Mouse (Mus musculus) neural tube, embryonic 12.5 days (tissue): ENCODE data around the gene Cdh26. TPM values are rescaled to one million over a fixed set of nuclear protein-coding genes. Genes with fewer than 3 reads are reported as not detected.
A peak's percentile ranks its signal among the peaks of the same experiment; 100 is the strongest.

ENCODE experiments used
- ATAC-seq: fragments of 200-750 bp; cut with Nextera tagmentation; 2 replicates; pipeline ENCODE4 v1.8.0; 2017; ENCODE audit warnings: low read depth, mild to moderate bottlenecking, moderate TSS enrichment, moderate library complexity; ENCODE audit not compliant: low FRiP score
- H3K27ac ChIP-seq: fragments of 300-500 bp; sonication (generic); 2 replicates; pipeline ENCODE4 v1.5.1; 2016
- H3K27me3 ChIP-seq: fragments of 300-500 bp; sonication (generic); replicated peaks from 2 replicates; pipeline ENCODE4 v1.6.1; 2016; ENCODE audit warnings: mild to moderate bottlenecking
- H3K36me3 ChIP-seq: fragments of 300-500 bp; sonication (generic); 2 replicates; pipeline ENCODE4 v1.6.1; 2016; ENCODE audit warnings: mild to moderate bottlenecking
- H3K4me1 ChIP-seq: fragments of 300-500 bp; sonication (generic); 2 replicates; pipeline ENCODE4 v1.6.1; 2016
- H3K4me2 ChIP-seq: fragments of 300-500 bp; sonication (generic); replicated peaks from 2 replicates; pipeline ENCODE4 v1.6.1; 2016; ENCODE audit warnings: mild to moderate bottlenecking
- H3K4me3 ChIP-seq: fragments of 300-500 bp; sonication (generic); 2 replicates; pipeline ENCODE4 v1.5.1; 2016
- H3K9ac ChIP-seq: fragments of 300-500 bp; sonication (generic); 2 replicates; pipeline ENCODE4 v1.6.1; 2016; ENCODE audit warnings: mild to moderate bottlenecking
- H3K9me3 ChIP-seq: fragments of 300-500 bp; sonication (generic); 2 replicates; pipeline ENCODE4 v1.6.1; 2016; ENCODE audit warnings: mild to moderate bottlenecking
- WGBS: fragments of 180-500 bp; shearing (Covaris S2); methylation state at CpG from one replicate; pipeline ENCODE4 v1.1.7; 2016; 5-methylcytosine and 5-hydroxymethylcytosine counted together
- polyA plus RNA-seq: library from polyadenylated mRNA; unstranded; fragments of >200 nt; fragmentation: Nextera tagmentation; extraction: Ambion mirVana; gene quantifications from 2 replicates; pipeline ENCODE4 v1.2.1, GENCODE M21; 2016

Cdh26 gene
- polyA plus RNA-seq, 1 experiment from 2014 or later, result 0.25 TPM

GRCm38 (mm10) chr2:178494066-178494465, 63.7 kb downstream of the Cdh26 start:
- H3K27ac ChIP-seq, result no peak overlapping the region
- no peaks in the 10 kb centered on the region for H3K27me3 ChIP-seq
- H3K4me2 ChIP-seq, result no peak overlapping the region
- H3K4me3 ChIP-seq, result no peak overlapping the region
- 71% methylated on average over 11 of the region's 11 CpGs for WGBS
- no peak for ATAC-seq
- H3K9ac ChIP-seq, result no peak overlapping the region
- H3K4me1 ChIP-seq, result peaks cover 2% of the 10 kb centered on the region; the same call in 1 of the 2 replicates
- H3K9me3 ChIP-seq, result no peaks in the 10 kb centered on the region
- no peaks in the 10 kb centered on the region for H3K36me3 ChIP-seq

- WGBS, result 92% methylated on average over 2 of the region's 2 CpGs
- no peaks in the 10 kb centered on the region for H3K27me3 ChIP-seq
- ATAC-seq, result no peak
- no peaks in the 10 kb centered on the region for H3K9me3 ChIP-seq
- H3K9ac ChIP-seq, result no peak overlapping the region
- no peaks in the 10 kb centered on the region for H3K36me3 ChIP-seq
- H3K4me3 ChIP-seq, result no peak overlapping the region
- peaks cover 2% of the 10 kb centered on the region; the same call in 1 of the 2 replicates for H3K4me1 ChIP-seq
- no peak overlapping the region for H3K27ac ChIP-seq
- no peak overlapping the region for H3K4me2 ChIP-seq
Measured at GRCm38 (mm10) chr2:178495816-178496215, 65.5 kb downstream of the Cdh26 start.

- H3K36me3 ChIP-seq, result no peaks in the 10 kb centered on the region
- WGBS, result 82% methylated on average over 1 of the region's 1 CpGs
- H3K27ac ChIP-seq, result no peak overlapping the region
- no peaks in the 10 kb centered on the region for H3K27me3 ChIP-seq
- H3K9me3 ChIP-seq, result no peaks in the 10 kb centered on the region
- H3K9ac ChIP-seq, result no peak overlapping the region
- no peak for ATAC-seq
- no peak overlapping the region for H3K4me3 ChIP-seq
- no peak overlapping the region for H3K4me2 ChIP-seq
- no peaks in the 10 kb centered on the region for H3K4me1 ChIP-seq
Measured at GRCm38 (mm10) chr2:178497900-178498299, 67.6 kb downstream of the Cdh26 start.

- H3K4me2 ChIP-seq, result no peak overlapping the region
- H3K27ac ChIP-seq, result no peak overlapping the region
- ATAC-seq, result no peak
- no peaks in the 10 kb centered on the region for H3K9me3 ChIP-seq
- no peak overlapping the region for H3K4me3 ChIP-seq
- 77% methylated on average over 5 of the region's 5 CpGs for WGBS
- H3K4me1 ChIP-seq, result no peaks in the 10 kb centered on the region
- H3K36me3 ChIP-seq, result no peaks in the 10 kb centered on the region
- no peaks in the 10 kb centered on the region for H3K27me3 ChIP-seq
- no peak overlapping the region for H3K9ac ChIP-seq
Measured at GRCm38 (mm10) chr2:178498409-178498808, 68.1 kb downstream of the Cdh26 start.

- no peaks in the 10 kb centered on the region for H3K27me3 ChIP-seq
- no peak overlapping the region for H3K9ac ChIP-seq
- ATAC-seq, result no peak
- no peak overlapping the region for H3K4me3 ChIP-seq
- 85% methylated on average over 10 of the region's 10 CpGs for WGBS
- no peak overlapping the region for H3K4me2 ChIP-seq
- no peaks in the 10 kb centered on the region for H3K4me1 ChIP-seq
- H3K27ac ChIP-seq, result no peak overlapping the region
- no peaks in the 10 kb centered on the region for H3K36me3 ChIP-seq
- no peaks in the 10 kb centered on the region for H3K9me3 ChIP-seq
Measured at GRCm38 (mm10) chr2:178502469-178502868, 72.1 kb downstream of the Cdh26 start.

- H3K9me3 ChIP-seq, result no peaks in the 10 kb centered on the region
- WGBS, result 68% methylated on average over 12 of the region's 12 CpGs
- H3K4me3 ChIP-seq, result no peak overlapping the region
- no peaks in the 10 kb centered on the region for H3K27me3 ChIP-seq
- no peaks in the 10 kb centered on the region for H3K4me1 ChIP-seq
- H3K27ac ChIP-seq, result no peak overlapping the region
- H3K4me2 ChIP-seq, result no peak overlapping the region
- ATAC-seq, result no peak
- no peak overlapping the region for H3K9ac ChIP-seq
- H3K36me3 ChIP-seq, result no peaks in the 10 kb centered on the region
Measured at GRCm38 (mm10) chr2:178506056-178506455, 75.7 kb downstream of the Cdh26 start.

- Histone ChIP-seq H3K27me3 (no peaks in the 10 kb centered on the region), H3K9ac (no peak overlapping the region), H3K9me3 (no peaks in the 10 kb centered on the region), H3K4me1 (no peaks in the 10 kb centered on the region), H3K4me3 (no peak overlapping the region), H3K36me3 (no peaks in the 10 kb centered on the region), H3K4me2 (no peak overlapping the region), H3K27ac (no peak overlapping the region)
- WGBS, result 52% methylated on average over 6 of the region's 6 CpGs
- ATAC-seq, result peak; percentile 17; the same call in 1 of the 2 replicates
Measured at GRCm38 (mm10) chr2:178507379-178508014, 77.2 kb downstream of the Cdh26 start.

- no peaks in the 10 kb centered on the region for H3K36me3 ChIP-seq
- H3K4me3 ChIP-seq, result no peak overlapping the region
- ATAC-seq, result no peak
- H3K27ac ChIP-seq, result no peak overlapping the region
- no peak overlapping the region for H3K9ac ChIP-seq
- no peaks in the 10 kb centered on the region for H3K9me3 ChIP-seq
- H3K4me2 ChIP-seq, result no peak overlapping the region
- H3K27me3 ChIP-seq, result no peaks in the 10 kb centered on the region
- 78% methylated on average over 6 of the region's 6 CpGs for WGBS
- H3K4me1 ChIP-seq, result no peaks in the 10 kb centered on the region
Measured at GRCm38 (mm10) chr2:178508279-178508678, 77.9 kb downstream of the Cdh26 start.

- 76% methylated on average over 4 of the region's 4 CpGs for WGBS
- no peaks in the 10 kb centered on the region for H3K27me3 ChIP-seq
- no peaks in the 10 kb centered on the region for H3K9me3 ChIP-seq
- no peaks in the 10 kb centered on the region for H3K36me3 ChIP-seq
- no peak overlapping the region for H3K27ac ChIP-seq
- no peak overlapping the region for H3K4me3 ChIP-seq
- H3K4me2 ChIP-seq, result no peak overlapping the region
- H3K9ac ChIP-seq, result no peak overlapping the region
- no peaks in the 10 kb centered on the region for H3K4me1 ChIP-seq
- ATAC-seq, result no peak
Measured at GRCm38 (mm10) chr2:178513043-178513442, 82.7 kb downstream of the Cdh26 start.

- Histone ChIP-seq H3K27ac (no peak overlapping the region), H3K36me3 (no peaks in the 10 kb centered on the region), H3K4me1 (no peaks in the 10 kb centered on the region), H3K9me3 (no peaks in the 10 kb centered on the region), H3K4me3 (no peak overlapping the region), H3K4me2 (no peak overlapping the region), H3K9ac (no peak overlapping the region), H3K27me3 (no peaks in the 10 kb centered on the region)
- no peak for ATAC-seq
- WGBS, result 75% methylated on average over 16 of the region's 16 CpGs
Measured at GRCm38 (mm10) chr2:178513636-178514071, 83.3 kb downstream of the Cdh26 start.

GRCm38 (mm10) chr2:178516421-178516820, 86.1 kb downstream of the Cdh26 start:
- Histone ChIP-seq H3K9ac (no peak overlapping the region), H3K36me3 (no peaks in the 10 kb centered on the region), H3K27ac (no peak overlapping the region), H3K27me3 (no peaks in the 10 kb centered on the region), H3K9me3 (no peaks in the 10 kb centered on the region), H3K4me3 (no peak overlapping the region), H3K4me2 (no peak overlapping the region), H3K4me1 (no peaks in the 10 kb centered on the region)
- no peak for ATAC-seq
- WGBS, result 82% methylated on average over 5 of the region's 5 CpGs

GRCm38 (mm10) chr2:178516941-178517340, 86.6 kb downstream of the Cdh26 start:
- H3K27ac ChIP-seq, result no peak overlapping the region
- WGBS, result 75% methylated on average over 9 of the region's 9 CpGs
- no peak overlapping the region for H3K4me2 ChIP-seq
- H3K9me3 ChIP-seq, result no peaks in the 10 kb centered on the region
- ATAC-seq, result no peak
- H3K27me3 ChIP-seq, result no peaks in the 10 kb centered on the region
- H3K4me3 ChIP-seq, result no peak overlapping the region
- H3K36me3 ChIP-seq, result no peaks in the 10 kb centered on the region
- H3K9ac ChIP-seq, result no peak overlapping the region
- H3K4me1 ChIP-seq, result no peaks in the 10 kb centered on the region

- H3K4me2 ChIP-seq, result no peak overlapping the region
- no peak overlapping the region for H3K27ac ChIP-seq
- no peak overlapping the region for H3K9ac ChIP-seq
- no peak overlapping the region for H3K4me3 ChIP-seq
- H3K27me3 ChIP-seq, result no peaks in the 10 kb centered on the region
- H3K4me1 ChIP-seq, result no peaks in the 10 kb centered on the region
- no peaks in the 10 kb centered on the region for H3K36me3 ChIP-seq
- H3K9me3 ChIP-seq, result no peaks in the 10 kb centered on the region
- no peak for ATAC-seq
- 84% methylated on average over 4 of the region's 4 CpGs for WGBS
Measured at GRCm38 (mm10) chr2:178519321-178519720, 89.0 kb downstream of the Cdh26 start.
